Comparison of ENCODE assay signal across 19 mouse cellular contexts in the genomic region with DNA sequence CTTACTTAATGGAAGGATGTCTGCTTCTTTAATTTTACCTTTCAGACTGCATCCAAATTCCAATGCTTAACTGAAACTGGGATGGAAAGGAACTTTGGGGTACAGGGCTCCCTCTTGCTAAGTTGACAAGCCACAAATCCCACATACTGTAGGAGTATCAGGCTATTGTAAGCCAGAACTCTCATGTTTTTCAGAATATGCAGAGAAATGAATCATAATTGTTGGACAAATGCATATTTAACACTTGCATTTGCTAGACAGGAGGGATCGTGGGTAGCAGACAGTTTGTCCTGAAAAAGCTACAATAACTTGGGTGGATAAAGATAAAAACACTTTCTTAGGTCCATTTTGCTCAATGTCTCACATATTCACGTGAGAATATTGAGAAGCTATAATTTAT. TPM values are rescaled to one million over a fixed set of nuclear protein-coding genes. Genes with fewer than 3 reads are reported as not detected.
"Had no signal": no experiment of that assay in that cellular context is flagged by ENCODE, and none has a peak within 500 bp of the region (broad histone marks: within the 10 kb centered on the region; RNA-seq: fewer than 3 reads in every experiment).

No protein-coding gene starts in this region.

- H3K27ac ChIP-seq: midbrain, embryonic 10.5 days; midbrain, embryonic 12.5 days; neural tube, embryonic 13.5 days; neural tube, embryonic 15.5 days had no signal

- H3K4me3 ChIP-seq: midbrain, embryonic 10.5 days; midbrain, embryonic 12.5 days; myocyte; neural tube, embryonic 13.5 days; neural tube, embryonic 15.5 days had no signal

- DNase-seq: lung, adult 18-20 months; lung, embryonic 14.5 days; lung, postnatal 10 days; lung, postnatal 4 days; midbrain, embryonic 14.5 days; retina, postnatal 1 day; right cerebral cortex, postnatal 25 days; right cerebral cortex, postnatal 4 days; spleen, adult 18-20 months; thymus, adult 2 months; thymus, postnatal 25 days; thymus, postnatal 4 days had no signal

- ATAC-seq: midbrain, embryonic 16.5 days had no signal

RNA-seq across cellular contexts. Expression of a gene that starts 37.7 kb away (rescaled TPM):
- total RNA-seq: megakaryocyte-erythroid progenitor cell, adult 5-6 weeks had no signal
